Mouse (Mus musculus) layer of hippocampus, postnatal 14 days (tissue): Measurements from ENCODE around the gene Dock10. TPM values are rescaled to one million over a fixed set of nuclear protein-coding genes. Genes with fewer than 3 reads are reported as not detected.
"Not testable (repeated sequence)": the region's sequence is repeated elsewhere in the genome, so short reads cannot be mapped to it uniquely, and the experiment has no call there.

Source experiments
- DNase-seq, 2 experiments: peaks; one replicate each; pipeline ENCODE4 v3.0.0; 2021 to 2022; ENCODE audit warnings: low spot score in 2 of 2, mixed read lengths in 1 of 2
- long read RNA-seq, 2 experiments: library from polyadenylated mRNA; stranded (forward); transcript quantifications; one replicate each; pipeline ENCODE4 v2.0.0; 2021
- total RNA-seq, 2 experiments: library from RNA; stranded (reverse); gene quantifications; 2 replicates each; pipeline ENCODE4 v1.2.3; 2021

Dock10 gene
- 10 to 100 TPM; 47.0 to 50.6 TPM for total RNA-seq
- long read RNA-seq, experiment 1, partial matches to known transcripts = 0 of 2 reads
- long read RNA-seq, experiment 1, other reads (novel, unspliced or antisense) = 2 of 2 reads
- long read RNA-seq, experiment 2, partial matches to known transcripts = 2 of 6 reads
- long read RNA-seq, experiment 2, other reads (novel, unspliced or antisense) = 4 of 6 reads

DNA sequence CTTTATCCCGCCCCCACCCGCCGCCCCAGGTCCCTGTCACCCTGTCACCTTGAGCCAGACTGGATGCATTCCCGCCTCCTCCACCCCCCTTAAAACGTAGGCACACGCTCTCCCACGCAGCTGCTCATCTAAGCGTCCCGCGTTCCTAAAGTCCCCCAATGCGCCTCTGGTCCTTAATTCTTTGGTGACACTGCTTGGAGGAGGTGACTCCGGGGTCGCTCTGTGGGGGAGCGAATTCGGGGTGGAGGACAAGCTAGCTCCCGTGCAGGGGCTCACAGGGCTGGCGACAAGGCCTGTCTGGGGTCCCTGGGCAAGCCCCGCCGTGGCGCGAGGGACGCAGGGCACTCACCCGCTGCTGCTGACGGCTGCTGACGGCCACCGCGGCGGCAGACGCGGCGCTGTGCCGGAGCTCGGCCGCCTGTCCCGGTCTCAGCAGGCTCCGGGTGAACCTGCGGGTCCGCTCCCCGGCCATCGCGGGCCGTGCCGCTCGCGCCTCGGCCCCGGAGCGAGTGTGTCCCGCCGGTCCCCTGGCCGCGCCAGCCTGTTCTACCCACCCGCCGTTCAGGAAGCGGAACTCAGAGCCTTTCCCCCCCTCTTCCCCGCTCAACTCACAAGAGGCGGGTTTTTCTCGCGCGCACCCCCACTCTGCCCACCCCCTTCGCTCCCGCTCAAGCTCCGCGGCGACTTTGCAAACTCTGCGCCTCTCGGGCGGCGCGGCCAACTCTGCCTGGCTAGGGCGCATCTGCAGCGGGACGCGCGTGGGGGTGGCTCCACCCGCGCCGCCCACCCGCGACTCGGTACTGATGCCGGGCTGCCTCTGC lies at the start of gene Dock10:
Gene Dock10 (minus strand): TSS at position 551 of the 821 bp plus-strand sequence.
- DNase-seq = peak; percentile 42 to 57

GRCm38 (mm10) chr1:80806835-80807398 lies 48.6 kb upstream of the Dock10 start:
- no peak for DNase-seq

GRCm38 (mm10) chr1:80802023-80802422 lies 43.7 kb upstream of the Dock10 start:
- no peak for DNase-seq

GRCm38 (mm10) chr1:80785066-80785779 lies 26.9 kb upstream of the Dock10 start:
- DNase-seq = no peak

GRCm38 (mm10) chr1:80784155-80784554 lies 25.8 kb upstream of the Dock10 start:
- no peak for DNase-seq

DNA sequence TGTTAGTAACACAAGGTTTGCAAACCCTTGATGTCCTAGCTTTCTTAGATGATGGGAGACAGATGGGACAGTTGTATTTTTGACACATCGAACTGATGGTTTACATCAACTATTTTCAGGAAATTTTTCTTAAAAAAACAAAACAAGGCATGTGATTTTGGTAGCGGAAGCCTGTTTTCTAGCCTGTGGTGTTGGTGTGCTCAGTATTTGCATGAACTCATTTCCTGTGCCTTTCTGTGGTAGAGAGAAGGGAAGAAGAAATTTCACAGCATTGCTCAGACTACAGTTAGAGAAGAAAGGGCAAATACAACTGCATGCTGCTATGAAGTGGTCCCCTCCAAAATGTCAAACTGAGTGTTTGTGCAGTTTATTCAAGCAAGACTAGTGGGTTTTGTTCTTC lies 7.2 kb upstream of the Dock10 start:
- no peak for DNase-seq

DNA sequence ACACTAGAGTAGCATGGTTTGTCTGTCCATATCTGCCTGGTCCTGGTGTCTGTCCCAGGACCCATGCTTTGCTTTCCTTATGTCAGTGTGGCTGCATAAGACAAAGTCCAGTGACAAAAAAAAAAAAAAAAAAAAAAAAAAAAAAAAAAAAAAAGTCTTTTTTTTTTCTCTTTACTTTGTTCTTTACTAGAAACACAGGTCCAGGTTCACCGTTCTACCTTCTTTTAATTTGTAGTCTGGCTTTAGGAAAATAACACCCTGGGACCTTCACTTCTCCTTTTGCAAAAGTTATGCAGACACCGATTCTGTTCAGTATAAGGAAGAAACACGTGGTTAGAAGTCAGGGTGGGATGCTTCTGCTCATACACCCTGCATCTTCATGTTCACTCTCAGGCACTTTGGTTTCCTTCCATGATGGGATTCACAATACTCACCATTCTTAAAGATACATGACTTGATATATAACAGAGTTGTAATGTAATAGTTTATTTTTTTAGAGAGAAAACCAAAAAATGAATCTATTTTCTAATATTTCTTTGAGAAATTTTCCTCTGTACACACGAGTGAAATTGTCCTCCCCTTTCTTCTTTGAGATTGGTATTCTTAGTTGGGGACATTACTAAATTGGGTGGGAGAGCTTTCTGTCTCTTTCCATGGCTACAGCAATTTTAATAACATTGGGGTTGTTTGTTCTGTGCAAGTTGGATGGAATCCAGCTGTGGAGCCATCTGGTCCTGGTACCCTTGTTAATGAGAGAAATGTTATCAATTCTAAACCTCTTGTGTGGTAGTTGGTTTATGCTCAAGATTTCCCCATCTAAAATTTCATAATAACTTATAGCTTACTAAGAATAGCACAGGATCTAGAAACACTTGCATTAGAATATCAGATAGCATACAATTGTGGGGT lies 5.0 kb upstream of the Dock10 start:
- peak in 1 of 2 experiments; percentile 66 for DNase-seq

GRCm38 (mm10) chr1:80758798-80759184 lies 464 bp upstream of the Dock10 start:
- no peak for DNase-seq

DNA sequence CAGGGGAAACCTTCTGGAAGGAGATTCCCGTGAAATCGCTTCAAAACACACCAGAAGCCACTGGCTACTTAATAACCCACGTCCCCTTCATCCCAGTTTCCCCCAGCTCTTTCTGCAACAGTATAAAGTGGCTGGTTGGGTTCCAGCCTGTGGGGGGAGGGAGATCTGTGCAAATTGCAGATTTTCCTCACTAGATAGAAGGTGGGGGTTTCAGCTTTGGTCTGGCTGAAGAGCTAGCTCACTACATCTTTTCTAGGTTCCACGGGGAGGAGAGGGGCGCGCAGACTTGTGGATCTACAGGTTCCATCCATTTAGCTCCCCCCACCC lies 714 bp downstream of the Dock10 start:
- peak; percentile 23 to 32 for DNase-seq

GRCm38 (mm10) chr1:80756824-80757649 lies 1.3 kb downstream of the Dock10 start:
- peak in 1 of 2 experiments; percentile 33 for DNase-seq

GRCm38 (mm10) chr1:80756060-80756439 lies 2.3 kb downstream of the Dock10 start:
- DNase-seq = no peak

GRCm38 (mm10) chr1:80755296-80756059 lies 2.8 kb downstream of the Dock10 start:
- DNase-seq = no peak

GRCm38 (mm10) chr1:80749122-80749521 lies 9.2 kb downstream of the Dock10 start:
- DNase-seq = not testable (repeated sequence)

DNA sequence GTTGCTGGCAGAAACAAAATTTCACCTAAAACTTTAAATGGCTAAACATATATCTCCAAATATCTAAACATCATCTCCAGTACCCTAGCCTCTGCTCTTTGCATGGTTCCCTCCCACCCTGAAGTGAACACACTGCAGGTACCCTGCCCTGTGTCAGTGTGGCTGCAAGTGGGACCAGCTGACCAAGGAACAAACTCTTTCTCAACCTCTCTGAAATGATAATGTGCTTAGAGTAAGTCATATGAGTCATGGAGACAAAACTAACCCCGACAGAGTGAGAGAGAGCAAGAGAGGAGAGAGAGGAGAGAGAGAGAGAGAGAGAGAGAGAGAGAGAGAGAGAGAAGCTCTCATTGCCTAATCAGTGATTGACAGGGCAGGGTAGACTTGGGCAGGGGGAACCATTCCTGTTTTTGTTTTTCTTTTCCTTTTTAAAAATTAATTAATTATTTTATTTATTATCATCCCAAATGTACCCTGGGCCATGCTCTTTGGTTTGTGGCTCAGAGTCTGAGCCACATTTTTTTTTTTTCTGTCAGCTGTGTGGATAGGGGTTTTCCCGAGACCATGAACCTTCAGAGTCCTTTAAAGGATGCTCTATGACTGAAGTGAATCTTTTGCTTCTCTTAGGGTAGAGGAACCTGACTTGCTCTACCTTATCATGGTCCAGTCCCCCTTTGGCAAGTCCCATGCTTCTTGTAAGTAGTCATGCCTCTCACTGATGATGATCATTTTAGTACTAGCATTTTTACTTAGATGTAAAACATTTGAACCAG lies 11.4 kb downstream of the Dock10 start:
- DNase-seq = no peak

GRCm38 (mm10) chr1:80746195-80746594 lies 12.1 kb downstream of the Dock10 start:
- DNase-seq = no peak

DNA sequence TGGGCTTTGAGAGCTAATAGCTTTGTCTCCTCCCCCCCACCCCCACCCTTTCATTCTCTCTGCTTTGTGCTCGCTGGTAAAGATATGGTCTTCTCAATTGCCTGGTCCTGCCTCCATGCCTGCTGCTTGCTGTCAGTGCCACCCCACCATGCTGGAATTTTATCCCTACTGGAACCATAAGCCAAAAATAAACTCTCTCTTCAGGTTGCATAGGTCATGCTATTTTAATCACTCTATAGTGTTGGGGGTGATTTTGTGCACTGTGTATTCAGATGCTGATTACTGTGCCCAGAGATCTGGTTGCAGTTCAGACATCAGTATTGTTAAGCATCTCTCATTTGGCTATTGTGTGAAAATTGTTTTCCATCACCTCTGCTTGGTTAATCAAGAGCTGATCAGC lies 18.9 kb downstream of the Dock10 start:
- DNase-seq = no peak

DNA sequence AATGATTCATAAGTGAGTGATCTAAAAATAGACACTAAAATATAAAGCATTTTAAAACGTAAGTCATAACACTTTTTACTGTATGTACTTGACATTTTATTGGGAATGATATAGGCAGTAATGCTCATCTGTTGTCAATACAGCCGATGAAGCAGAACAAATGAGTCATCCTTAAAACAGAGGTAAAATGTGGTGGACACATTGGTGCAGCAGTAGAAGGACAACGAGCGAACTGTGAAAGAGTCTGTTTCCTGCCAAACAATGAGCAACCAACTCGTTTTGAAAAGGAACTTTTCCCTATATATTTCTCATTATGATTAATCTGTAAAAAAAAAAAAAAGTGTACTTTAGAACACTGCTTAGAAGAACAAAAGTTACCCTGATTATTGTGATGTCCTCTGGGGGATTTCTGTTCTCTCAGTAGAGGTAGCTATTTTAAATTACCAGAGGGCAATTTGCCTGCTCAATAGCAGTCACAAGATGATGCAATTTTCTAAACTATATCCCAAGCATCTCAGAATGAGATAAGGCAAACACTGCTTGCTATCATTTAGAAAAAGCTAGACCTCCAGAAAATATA lies 20.4 kb downstream of the Dock10 start:
- no peak for DNase-seq

DNA sequence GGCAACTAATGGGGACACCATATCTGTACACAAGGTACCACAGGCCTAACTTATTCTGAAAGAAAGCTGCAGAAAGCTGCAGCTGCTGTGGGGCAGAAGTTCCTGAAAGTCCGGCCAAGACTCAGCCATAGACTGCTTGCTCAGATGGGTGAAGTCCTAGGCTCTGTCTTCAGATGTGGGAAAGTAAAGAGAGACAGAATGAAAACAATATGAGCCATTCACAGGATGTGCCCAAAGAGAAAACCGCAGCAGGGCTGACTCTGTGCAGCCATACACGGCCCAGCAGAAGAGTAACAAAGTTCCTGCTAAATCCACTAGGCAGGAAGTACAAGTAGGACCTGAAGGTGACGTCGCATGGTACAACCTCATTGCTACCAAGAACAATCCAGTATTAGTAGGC lies 27.7 kb downstream of the Dock10 start:
- no peak for DNase-seq
